Mouse (Mus musculus) kidney, postnatal 14 days (tissue): ENCODE data around the gene Stpg3.

Experiments used
- DNase-seq: peaks from one replicate; pipeline ENCODE4 v3.0.0; 2022; ENCODE audit warnings: mixed read lengths

Gene Stpg3

GRCm38 (mm10) chr2:25178285-25178972 lies 36.0 kb downstream of the Stpg3 start:
- DNase-seq, result no peak

- DNase-seq, result peak; percentile 88
These were observed 36.8 kb downstream of the Stpg3 start for GRCm38 (mm10) chr2:25177685-25178084.

DNA sequence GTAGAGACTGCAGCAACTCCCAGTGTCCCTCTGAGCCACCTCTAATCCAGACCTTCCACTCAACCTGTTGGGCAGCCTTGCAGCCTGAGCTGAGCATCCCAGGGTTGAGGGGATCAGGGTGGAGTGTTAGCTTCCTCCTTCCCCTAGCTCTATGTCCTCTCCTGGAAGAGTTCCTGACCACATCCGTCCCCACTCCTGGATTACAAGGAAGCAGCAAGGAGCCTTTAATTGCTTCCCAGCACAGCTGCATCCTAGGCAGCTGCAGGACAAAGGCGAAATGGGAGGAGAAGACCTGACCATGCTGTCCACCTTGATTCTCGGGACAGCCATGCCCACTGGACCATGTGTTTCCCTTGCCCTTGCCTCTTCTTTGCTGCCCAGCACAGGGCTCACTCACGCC lies 37.4 kb downstream of the Stpg3 start:
- DNase-seq, result no peak

DNA sequence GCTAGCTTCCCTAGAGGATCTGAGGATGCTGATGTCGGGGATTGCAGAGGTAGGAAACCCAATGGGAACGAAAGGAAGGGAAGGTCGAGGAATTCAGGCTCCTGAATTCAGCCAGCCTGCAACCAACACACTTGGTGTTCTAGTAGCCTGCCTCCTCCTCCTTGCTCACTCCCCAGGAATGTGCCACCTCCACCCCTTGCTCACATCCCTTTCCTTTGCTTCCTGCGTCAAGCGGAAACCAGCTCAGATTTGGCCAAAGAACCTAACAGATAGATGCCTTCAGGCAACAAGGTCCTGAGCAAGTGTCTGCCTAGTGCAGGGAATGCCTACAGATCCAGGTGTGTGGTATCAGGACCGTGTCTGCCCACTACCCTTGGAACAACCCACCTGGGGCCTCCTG lies 37.9 kb downstream of the Stpg3 start:
- DNase-seq, result no peak

DNA sequence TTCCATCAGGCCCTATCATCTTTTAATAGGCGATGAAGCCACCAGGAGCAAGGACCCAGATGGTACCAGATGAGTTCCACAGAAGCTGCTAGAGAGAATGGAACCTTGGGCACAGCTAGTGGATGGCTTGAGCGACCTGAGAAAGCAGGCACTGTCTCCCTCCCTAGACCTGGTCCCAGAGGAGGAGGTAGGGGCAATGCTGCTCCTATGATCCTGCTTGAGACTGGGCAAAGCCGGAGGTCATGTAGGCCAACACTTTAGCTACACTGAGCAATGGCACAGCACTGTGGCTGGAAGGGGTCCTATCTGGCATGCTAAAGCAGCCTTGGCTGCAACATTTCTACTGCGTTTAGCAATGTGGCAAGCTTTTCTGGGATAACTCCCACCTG lies 38.8 kb downstream of the Stpg3 start:
- DNase-seq, result no peak

GRCm38 (mm10) chr2:25174866-25175689 lies 39.4 kb downstream of the Stpg3 start:
- peak; percentile 79 for DNase-seq

GRCm38 (mm10) chr2:25173821-25174220 lies 40.6 kb downstream of the Stpg3 start:
- no peak for DNase-seq

- no peak for DNase-seq
These were observed 41.8 kb downstream of the Stpg3 start for GRCm38 (mm10) chr2:25172629-25173028.

DNA sequence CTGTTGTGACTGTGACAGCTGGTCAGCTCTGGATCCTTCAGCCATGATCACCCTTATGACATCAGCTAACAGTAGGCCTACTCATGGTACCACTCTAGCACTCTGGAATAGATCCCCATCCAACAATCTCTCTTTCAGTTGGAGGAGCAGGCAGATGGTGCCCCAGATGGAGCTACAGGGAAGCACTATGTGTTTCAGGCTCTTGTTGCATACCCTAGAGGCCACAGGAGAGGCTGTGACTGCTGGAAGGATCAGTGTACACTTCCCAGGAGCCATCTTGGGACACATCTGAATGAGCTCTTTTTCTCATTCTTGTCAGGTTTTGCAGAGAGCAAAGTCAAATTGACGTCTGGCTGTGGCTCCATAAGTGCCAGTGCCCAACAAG lies 42.7 kb downstream of the Stpg3 start:
- no peak for DNase-seq

DNA sequence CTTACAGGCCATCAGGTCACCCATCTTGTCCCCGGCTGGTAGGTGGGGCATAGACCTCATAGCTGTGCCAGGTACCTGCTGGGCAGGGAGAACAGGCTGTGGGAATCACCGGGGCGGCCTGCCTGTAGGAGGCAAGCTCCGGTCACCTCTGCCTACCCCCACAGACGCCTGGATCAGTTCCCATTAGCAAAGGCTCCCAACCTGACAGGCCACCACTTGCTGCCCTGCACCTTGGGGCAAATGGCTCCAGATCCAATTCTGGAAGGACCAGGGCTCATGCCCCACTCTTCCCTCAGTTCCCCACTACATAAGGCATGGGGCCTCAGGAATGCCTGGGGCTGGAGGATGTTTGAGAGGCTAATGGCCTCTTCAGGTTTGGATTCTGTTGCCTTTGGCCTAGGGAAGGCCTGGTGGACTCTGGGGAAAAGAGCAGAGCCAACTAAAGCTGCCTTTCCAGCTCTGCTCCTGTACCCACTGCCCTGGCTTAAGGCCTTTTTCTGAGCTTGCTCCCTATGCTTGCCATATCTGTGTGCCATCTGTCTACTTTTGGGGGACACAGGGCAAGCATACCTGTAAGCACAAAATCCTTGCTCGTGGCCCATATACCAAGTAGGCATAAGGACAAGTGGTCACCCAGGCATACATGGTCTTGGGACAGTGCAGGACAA lies 43.2 kb downstream of the Stpg3 start:
- DNase-seq, result no peak

- no peak for DNase-seq
These were observed 43.9 kb downstream of the Stpg3 start for GRCm38 (mm10) chr2:25170326-25171100.

GRCm38 (mm10) chr2:25169778-25170177 lies 44.7 kb downstream of the Stpg3 start:
- no peak for DNase-seq

DNA sequence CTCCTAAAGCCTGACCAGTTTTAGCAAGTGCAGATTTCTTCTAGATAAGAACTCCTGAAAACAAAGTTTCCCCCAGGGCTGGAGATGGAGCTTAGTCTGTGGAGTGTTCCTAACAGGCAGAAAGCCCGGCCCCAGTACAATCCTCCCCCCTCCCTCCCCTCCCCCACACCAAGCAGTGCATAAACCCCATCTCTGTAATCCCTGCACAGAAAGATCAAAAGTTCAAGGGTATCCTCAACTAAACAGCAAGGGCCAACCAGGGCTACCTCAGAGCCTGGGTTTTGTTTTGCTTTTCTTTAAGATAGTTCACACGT lies 45.8 kb downstream of the Stpg3 start:
- DNase-seq, result no peak

DNA sequence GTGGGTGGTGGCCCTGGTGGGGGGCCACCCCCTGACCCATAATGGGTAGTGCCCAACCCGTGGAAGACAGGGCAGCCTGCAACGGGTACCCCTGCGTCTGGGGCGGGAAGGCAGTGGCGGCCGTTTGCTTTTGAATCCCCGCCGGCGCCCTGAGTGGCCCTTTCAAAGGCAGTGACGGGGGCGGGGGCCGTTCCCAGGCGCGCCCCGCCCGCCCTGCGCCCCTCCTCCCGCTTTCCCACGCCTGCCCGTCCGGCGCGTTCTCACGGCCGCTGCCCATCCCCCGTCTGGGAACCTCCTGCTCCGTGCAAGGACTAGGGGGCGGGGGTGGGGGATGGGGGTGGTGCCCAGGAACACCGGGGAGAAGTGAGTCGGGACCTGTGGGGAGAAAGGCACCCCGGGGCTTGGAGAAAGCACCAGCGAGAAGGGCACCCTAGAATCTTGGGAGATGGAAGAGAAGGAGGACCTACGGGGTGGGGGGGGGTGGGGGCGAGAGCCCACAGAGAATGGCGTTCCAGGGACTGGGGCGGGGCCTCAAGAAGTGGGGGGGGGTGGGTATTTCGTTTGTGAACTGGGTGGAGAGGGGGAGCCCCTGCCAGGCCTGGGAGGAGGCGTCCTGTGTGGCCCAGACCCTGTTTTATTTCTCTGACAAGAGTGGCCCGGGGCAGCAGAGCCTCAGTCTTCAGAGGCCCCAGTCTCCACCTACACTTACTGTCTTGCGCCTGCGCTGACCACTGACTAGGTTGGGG lies 46.3 kb downstream of the Stpg3 start:
- DNase-seq, result peak; percentile 87

GRCm38 (mm10) chr2:25167481-25167880 lies 47.0 kb downstream of the Stpg3 start:
- DNase-seq, result no peak
